ENCODE assay signal across 10 mouse cellular contexts in the genomic region with DNA sequence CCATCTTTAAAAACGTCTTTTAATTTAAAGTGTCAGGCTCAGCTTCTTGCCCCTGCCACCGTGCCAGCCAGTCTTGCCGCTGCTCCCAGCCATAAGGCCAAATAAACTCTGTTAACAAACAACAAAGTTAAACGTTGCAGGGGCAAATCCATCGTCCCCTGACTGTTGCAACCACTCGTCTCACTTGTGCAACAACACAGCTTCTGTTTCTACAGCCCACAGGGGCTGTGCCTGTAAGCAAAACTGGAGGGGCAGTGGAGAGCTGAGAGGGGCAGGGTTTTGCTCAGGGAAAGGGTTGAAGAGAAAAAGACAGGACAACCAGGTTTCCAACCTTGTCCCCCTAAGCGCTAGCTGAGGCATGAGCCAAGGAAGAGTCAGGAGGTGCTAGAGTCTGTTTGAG. TPM values are rescaled to one million over a fixed set of nuclear protein-coding genes. Genes with fewer than 3 reads are reported as not detected.
DNase-seq lines count a peak whose midpoint lies in the region; ATAC-seq and TF ChIP-seq lines count a peak whose summit lies in the region.
"Had no signal": no experiment of that assay in that cellular context is flagged by ENCODE, and none has a peak within 500 bp of the region (broad histone marks: within the 10 kb centered on the region; RNA-seq: fewer than 3 reads in every experiment).

No protein-coding gene starts in this region.

- no peak overlapping the region for H3K4me3 ChIP-seq in intestine, postnatal 0 days (ENCODE audit: low read depth, low read length)
- H3K4me3 ChIP-seq in intestine, embryonic 16.5 days (ENCODE audit: low read length): no peak overlapping the region
- no peak overlapping the region for H3K4me3 ChIP-seq in hindbrain, embryonic 14.5 days (replicated peaks; ENCODE audit: low read length)
- H3K4me3 ChIP-seq in liver, embryonic 15.5 days (replicated peaks): no peak overlapping the region

- H3K9ac ChIP-seq in intestine, postnatal 0 days (ENCODE audit: low read depth, low read length): no peak overlapping the region
- no peak overlapping the region for H3K9ac ChIP-seq in intestine, embryonic 16.5 days (ENCODE audit: low read depth, low read length)
- H3K9ac ChIP-seq in hindbrain, embryonic 14.5 days: no peak overlapping the region
- H3K9ac ChIP-seq in liver, embryonic 15.5 days: no peak overlapping the region

- no peaks in the 10 kb centered on the region for H3K4me1 ChIP-seq in intestine, postnatal 0 days (replicated peaks; ENCODE audit: control insufficient read depth, insufficient read depth, low read length)
- H3K4me1 ChIP-seq in intestine, embryonic 16.5 days (ENCODE audit: control insufficient read depth, insufficient read depth, low read length): peaks cover 10% of the 10 kb centered on the region
- H3K4me1 ChIP-seq in hindbrain, embryonic 14.5 days (replicated peaks; ENCODE audit: control insufficient read depth, insufficient read depth, low read length): 0 out of 2 replicates have a peak, but pooled peaks cover 4% of the 10 kb centered on the region
- peaks cover 23% of the 10 kb centered on the region for H3K4me1 ChIP-seq in liver, embryonic 15.5 days (replicated peaks)

- H3K4me2 ChIP-seq in intestine, postnatal 0 days (replicated peaks; ENCODE audit: low read depth): peak overlapping the region; percentile 66; the same call in 1 of the 2 replicates
- H3K4me2 ChIP-seq in intestine, embryonic 16.5 days (ENCODE audit: low read depth, low read length): no peak overlapping the region; the same call in 1 of the 2 replicates
- H3K4me2 ChIP-seq in hindbrain, embryonic 14.5 days (replicated peaks): peak overlapping the region; percentile 70; the same call in 1 of the 2 replicates
- peak overlapping the region; percentile 61; the same call in 1 of the 2 replicates for H3K4me2 ChIP-seq in liver, embryonic 15.5 days

- no peak for TF ChIP-seq CTCF in intestine, postnatal 0 days (IDR thresholded peaks at IDR 0.05; ENCODE audit: low read depth)

- DNase-seq in hindbrain, embryonic 14.5 days (ENCODE audit: low spot score): no peak
- DNase-seq in gastrocnemius, postnatal 36 days: no peak
- no peak for DNase-seq in retina, embryonic 14.5 days (ENCODE audit: low spot score)
- DNase-seq in frontal cortex, postnatal 10 days (ENCODE audit: low spot score in 2 of 2): no peak

- no peak overlapping the region for H3K27ac ChIP-seq in intestine, postnatal 0 days (ENCODE audit: low read depth, low read length)
- no peak overlapping the region for H3K27ac ChIP-seq in intestine, embryonic 16.5 days (ENCODE audit: low read length)
- H3K27ac ChIP-seq in hindbrain, embryonic 14.5 days: no peak overlapping the region
- peak overlapping the region; percentile 63 for H3K27ac ChIP-seq in liver, embryonic 15.5 days (replicated peaks)
- H3K27ac ChIP-seq: heart, embryonic 13.5 days had no signal

- no peaks in the 10 kb centered on the region for H3K9me3 ChIP-seq in intestine, postnatal 0 days (ENCODE audit: control insufficient read depth)
- H3K9me3 ChIP-seq in intestine, embryonic 16.5 days (ENCODE audit: control insufficient read depth, low read length): no peaks in the 10 kb centered on the region
- H3K9me3 ChIP-seq in hindbrain, embryonic 14.5 days (ENCODE audit: control insufficient read depth, low read length): no peaks in the 10 kb centered on the region
- no peaks in the 10 kb centered on the region for H3K9me3 ChIP-seq in liver, embryonic 15.5 days (replicated peaks)
- H3K9me3 ChIP-seq: heart, embryonic 13.5 days had no signal

- ATAC-seq in intestine, postnatal 0 days: no peak
- ATAC-seq in intestine, embryonic 16.5 days: no peak
- ATAC-seq in common myeloid progenitor, adult 5-6 weeks (replicated peaks; ENCODE audit: low read depth, poor library complexity, severe bottlenecking): 0 out of 2 replicates have a peak, but pooled peaks have one; percentile 6
- ATAC-seq in hindbrain, embryonic 14.5 days (ENCODE audit: low FRiP score): 0 out of 2 replicates have a peak, but pooled peaks have one; percentile 2
- peak; percentile 49 for ATAC-seq in liver, embryonic 15.5 days (ENCODE audit: insufficient read depth)

- WGBS in intestine, postnatal 0 days: 44% methylated on average over 7 of the region's 7 CpGs
- WGBS in intestine, embryonic 16.5 days: 44% methylated on average over 7 of the region's 7 CpGs
- 50% methylated on average over 7 of the region's 7 CpGs for WGBS in hindbrain, embryonic 14.5 days
- WGBS in liver, embryonic 15.5 days (ENCODE audit: insufficient replicate concordance): 41% methylated on average over 7 of the region's 7 CpGs

- H3K36me3 ChIP-seq in intestine, postnatal 0 days (ENCODE audit: control insufficient read depth, insufficient read depth): no peaks in the 10 kb centered on the region
- H3K36me3 ChIP-seq in intestine, embryonic 16.5 days (ENCODE audit: control insufficient read depth, insufficient read depth, low read length): no peaks in the 10 kb centered on the region
- no peaks in the 10 kb centered on the region for H3K36me3 ChIP-seq in hindbrain, embryonic 14.5 days (replicated peaks; ENCODE audit: control insufficient read depth, insufficient read depth)
- H3K36me3 ChIP-seq in liver, embryonic 15.5 days (replicated peaks): no peaks in the 10 kb centered on the region
- H3K36me3 ChIP-seq: heart, embryonic 13.5 days had no signal

- H3K27me3 ChIP-seq in intestine, postnatal 0 days (replicated peaks; ENCODE audit: control insufficient read depth, insufficient read depth, low read length): no peaks in the 10 kb centered on the region
- no peaks in the 10 kb centered on the region for H3K27me3 ChIP-seq in intestine, embryonic 16.5 days (replicated peaks; ENCODE audit: control insufficient read depth, insufficient read depth, low read length)
- no peaks in the 10 kb centered on the region for H3K27me3 ChIP-seq in hindbrain, embryonic 14.5 days (ENCODE audit: control insufficient read depth, insufficient read depth, low read length)
- no peaks in the 10 kb centered on the region; the same call in none of the 2 replicates for H3K27me3 ChIP-seq in liver, embryonic 15.5 days

- intact Hi-C loops in gastrocnemius, postnatal 36 days (cut with DNase I): loop anchor here (2.0 to 5.0 kb wide), 3 partner anchors 99 to 159 kb away; no protein-coding TSS in a partner anchor

RNA-seq across cellular contexts. Expression of a gene that starts 7.9 kb away (rescaled TPM):
- polyA plus RNA-seq in intestine, postnatal 0 days (2015; fragmentation: Nextera tagmentation; extraction: Ambion mirVana): 0.53 and 0.69 TPM in 2 replicates
- polyA plus RNA-seq in intestine, embryonic 16.5 days (2015; fragmentation: Nextera tagmentation; extraction: Ambion mirVana): 0.45 and 0.62 TPM in 2 replicates
- not detected in 2 replicates for total RNA-seq in common myeloid progenitor, adult 5-6 weeks (2017)
- polyA plus RNA-seq in hindbrain, embryonic 14.5 days (2014; fragmentation: Nextera tagmentation; extraction: Ambion mirVana): not detected in 2 replicates
- polyA plus RNA-seq in liver, embryonic 15.5 days (2015; fragmentation: Nextera tagmentation; extraction: Ambion mirVana): 2.5 and 3.6 TPM in 2 replicates
- 1,000 to 10,000 TPM; 1,837 to 1,924 TPM for total RNA-seq in gastrocnemius, postnatal 36 days (2021)
- total RNA-seq: monocyte, adult 5-6 weeks had no signal

RNA-seq across cellular contexts. Expression of a gene that starts 12.5 kb away (rescaled TPM):
- 52.8 and 53.0 TPM in 2 replicates for polyA plus RNA-seq in intestine, postnatal 0 days (2015; fragmentation: Nextera tagmentation; extraction: Ambion mirVana)
- 71.1 and 80.5 TPM in 2 replicates for polyA plus RNA-seq in intestine, embryonic 16.5 days (2015; fragmentation: Nextera tagmentation; extraction: Ambion mirVana)
- 0.18 and 0.49 TPM in 2 replicates for total RNA-seq in common myeloid progenitor, adult 5-6 weeks (2017)
- polyA plus RNA-seq in hindbrain, embryonic 14.5 days (2014; fragmentation: Nextera tagmentation; extraction: Ambion mirVana): 0.60 and 1.4 TPM in 2 replicates
- polyA plus RNA-seq in liver, embryonic 15.5 days (2015; fragmentation: Nextera tagmentation; extraction: Ambion mirVana): 4.8 and 7.0 TPM in 2 replicates
- not detected for total RNA-seq in gastrocnemius, postnatal 36 days (2021)
- total RNA-seq: monocyte, adult 5-6 weeks had no signal

RNA-seq across cellular contexts. Expression of a gene that starts 26.1 kb away (rescaled TPM):
- polyA plus RNA-seq in intestine, postnatal 0 days (2015; fragmentation: Nextera tagmentation; extraction: Ambion mirVana): 28.9 and 30.9 TPM in 2 replicates
- 38.6 and 39.2 TPM in 2 replicates for polyA plus RNA-seq in intestine, embryonic 16.5 days (2015; fragmentation: Nextera tagmentation; extraction: Ambion mirVana)
- total RNA-seq in common myeloid progenitor, adult 5-6 weeks (2017): 34.3 and 38.6 TPM in 2 replicates
- 44.4 and 47.5 TPM in 2 replicates for polyA plus RNA-seq in hindbrain, embryonic 14.5 days (2014; fragmentation: Nextera tagmentation; extraction: Ambion mirVana)
- polyA plus RNA-seq in liver, embryonic 15.5 days (2015; fragmentation: Nextera tagmentation; extraction: Ambion mirVana): 20.0 and 21.5 TPM in 2 replicates
- total RNA-seq in gastrocnemius, postnatal 36 days (2021): 10 to 100 TPM; 26.0 to 26.3 TPM

RNA-seq across cellular contexts. Expression of a gene that starts 26.4 kb away (rescaled TPM):
- 150 and 155 TPM in 2 replicates for polyA plus RNA-seq in intestine, postnatal 0 days (2015; fragmentation: Nextera tagmentation; extraction: Ambion mirVana)
- polyA plus RNA-seq in intestine, embryonic 16.5 days (2015; fragmentation: Nextera tagmentation; extraction: Ambion mirVana): 182 and 197 TPM in 2 replicates
- 182 and 184 TPM in 2 replicates for total RNA-seq in common myeloid progenitor, adult 5-6 weeks (2017)
- polyA plus RNA-seq in hindbrain, embryonic 14.5 days (2014; fragmentation: Nextera tagmentation; extraction: Ambion mirVana): 177 and 185 TPM in 2 replicates
- 133 TPM in 2 replicates for polyA plus RNA-seq in liver, embryonic 15.5 days (2015; fragmentation: Nextera tagmentation; extraction: Ambion mirVana)
- 10 to 100 TPM; 78.3 to 78.9 TPM for total RNA-seq in gastrocnemius, postnatal 36 days (2021)

RNA-seq across cellular contexts. Expression of a gene that starts 33.0 kb away (rescaled TPM):
- 18.9 and 19.4 TPM in 2 replicates for polyA plus RNA-seq in intestine, postnatal 0 days (2015; fragmentation: Nextera tagmentation; extraction: Ambion mirVana)
- polyA plus RNA-seq in intestine, embryonic 16.5 days (2015; fragmentation: Nextera tagmentation; extraction: Ambion mirVana): 23.4 and 23.6 TPM in 2 replicates
- 8.0 and 12.1 TPM in 2 replicates for total RNA-seq in common myeloid progenitor, adult 5-6 weeks (2017)
- polyA plus RNA-seq in hindbrain, embryonic 14.5 days (2014; fragmentation: Nextera tagmentation; extraction: Ambion mirVana): 8.2 and 9.2 TPM in 2 replicates
- 6.0 and 6.6 TPM in 2 replicates for polyA plus RNA-seq in liver, embryonic 15.5 days (2015; fragmentation: Nextera tagmentation; extraction: Ambion mirVana)
- 1 to 10 TPM; 3.6 to 4.6 TPM for total RNA-seq in gastrocnemius, postnatal 36 days (2021)

Comparison
In these comparisons a context has a peak if more than half of its experiments do, and no peak if none do; other contexts are left out.
1. ATAC-seq: peak in common myeloid progenitor, adult 5-6 weeks (single experiment), hindbrain, embryonic 14.5 days (single experiment) and liver, embryonic 15.5 days (single experiment); none in intestine, postnatal 0 days (single experiment) and intestine, embryonic 16.5 days (single experiment).